Mouse (Mus musculus) heart, embryonic 14.5 days (tissue): ENCODE results near the gene Jmjd8. TPM values are rescaled to one million over a fixed set of nuclear protein-coding genes. Genes with fewer than 3 reads are reported as not detected.

Experiments
- ATAC-seq: fragments of 200-750 bp; cut with Nextera tagmentation; 2 replicates; pipeline ENCODE4 v1.8.0; 2017; ENCODE audit warnings: low read depth, moderate TSS enrichment; ENCODE audit not compliant: insufficient number of reproducible peaks, insufficient read depth, low FRiP score
- H3K27ac ChIP-seq, 2 experiments: fragments of 200-500 bp in 1 of 2; fragments of 300-500 bp in 1 of 2; sonication (generic) in 1 of 2; replicated peaks in 1 of 2; 2 replicates each; pipeline ENCODE4 v1.5.1; 2012 to 2014; ENCODE audit warnings: low read depth in 2 of 2, low read length in 2 of 2, control low read depth in 1 of 2, mild to moderate bottlenecking in 1 of 2, mixed read lengths in 1 of 2; ENCODE audit not compliant: control insufficient read depth in 1 of 2, insufficient read depth in 1 of 2
- H3K27me3 ChIP-seq: fragments of 300-500 bp; sonication (generic); 2 replicates; pipeline ENCODE4 v1.6.1; 2014; ENCODE audit warnings: mild to moderate bottlenecking, low read length, control low read depth; ENCODE audit not compliant: control insufficient read depth, insufficient read depth
- H3K36me3 ChIP-seq: fragments of 300-500 bp; sonication (generic); 2 replicates; pipeline ENCODE4 v1.6.1; 2014; ENCODE audit warnings: mild to moderate bottlenecking, control low read depth, low read length, mixed read lengths; ENCODE audit not compliant: control insufficient read depth, insufficient read depth
- H3K4me1 ChIP-seq, 2 experiments: fragments of 200-500 bp in 1 of 2; fragments of 300-500 bp in 1 of 2; sonication (generic) in 1 of 2; 2 replicates each; pipeline ENCODE4 v1.6.1; 2012 to 2014; ENCODE audit warnings: low read length in 2 of 2, control low read depth in 1 of 2, mixed read lengths in 1 of 2; ENCODE audit not compliant: control insufficient read depth in 2 of 2, insufficient read depth in 2 of 2
- H3K4me2 ChIP-seq: fragments of 300-500 bp; sonication (generic); 2 replicates; pipeline ENCODE4 v1.6.1; 2014; ENCODE audit warnings: mild to moderate bottlenecking, low read length
- H3K4me3 ChIP-seq, 2 experiments: fragments of 200-500 bp in 1 of 2; fragments of 300-500 bp in 1 of 2; sonication (generic) in 1 of 2; 2 replicates each; pipeline ENCODE4 v1.5.1; 2012 to 2014; ENCODE audit warnings: low read length in 2 of 2, mild to moderate bottlenecking in 2 of 2, control low read depth in 1 of 2, low read depth in 1 of 2, moderate library complexity in 1 of 2; ENCODE audit not compliant: control insufficient read depth in 1 of 2, insufficient read depth in 1 of 2
- H3K9ac ChIP-seq: fragments of 300-500 bp; sonication (generic); 2 replicates; pipeline ENCODE4 v1.6.1; 2014; ENCODE audit warnings: mild to moderate bottlenecking, low read length
- H3K9me3 ChIP-seq: fragments of 300-500 bp; sonication (generic); 2 replicates; pipeline ENCODE4 v1.6.1; 2016; ENCODE audit warnings: low read length, control low read depth; ENCODE audit not compliant: control insufficient read depth
- WGBS: fragments of 180-500 bp; shearing (Covaris S2); extraction: QIAGEN DNeasy Blood & Tissue Kit; methylation state at CpG from one replicate; pipeline ENCODE4 v1.1.7; 2014; 5-methylcytosine and 5-hydroxymethylcytosine counted together
- polyA plus RNA-seq: library from polyadenylated mRNA; unstranded; fragments of >200 nt; fragmentation: Nextera tagmentation; extraction: Ambion mirVana; gene quantifications from 2 replicates; pipeline ENCODE4 v1.2.1, GENCODE M21; 2014

The Jmjd8 gene
- polyA plus RNA-seq, 1 experiment from 2014 or later = 30.0 TPM

DNA sequence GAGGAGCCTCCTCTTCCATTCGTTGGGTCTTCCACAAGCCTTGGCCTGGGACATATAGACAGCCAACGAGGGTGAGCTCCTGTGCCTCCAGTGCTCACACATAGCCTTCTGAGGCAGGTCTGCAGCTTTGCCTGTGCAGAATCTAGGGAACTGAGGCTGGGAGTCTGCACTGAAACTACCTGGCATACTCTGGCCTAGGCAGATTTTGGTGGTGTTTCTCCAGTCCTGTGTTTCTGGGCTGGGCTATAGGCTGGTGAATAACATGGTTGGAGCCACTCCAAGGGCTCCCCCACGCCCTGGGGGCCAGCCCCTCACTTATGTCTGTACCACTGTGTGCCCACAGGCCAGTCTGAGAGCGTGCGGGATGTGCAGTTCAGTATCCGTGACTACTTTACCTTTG is 3.4 kb upstream of the Jmjd8 start:
- H3K9me3 ChIP-seq = no peaks in the 10 kb centered on the region
- peaks cover 23% of the 10 kb centered on the region for H3K27me3 ChIP-seq
- H3K4me2 ChIP-seq = no peak overlapping the region
- no peak overlapping the region for H3K27ac ChIP-seq
- peaks cover 33% of the 10 kb centered on the region for H3K36me3 ChIP-seq
- WGBS = 84% methylated on average over 6 of the region's 6 CpGs
- H3K4me3 ChIP-seq = no peak overlapping the region
- H3K4me1 ChIP-seq = peaks cover 19 to 26% of the 10 kb centered on the region in 2 experiments
- no peak overlapping the region for H3K9ac ChIP-seq
- ATAC-seq = no peak

DNA sequence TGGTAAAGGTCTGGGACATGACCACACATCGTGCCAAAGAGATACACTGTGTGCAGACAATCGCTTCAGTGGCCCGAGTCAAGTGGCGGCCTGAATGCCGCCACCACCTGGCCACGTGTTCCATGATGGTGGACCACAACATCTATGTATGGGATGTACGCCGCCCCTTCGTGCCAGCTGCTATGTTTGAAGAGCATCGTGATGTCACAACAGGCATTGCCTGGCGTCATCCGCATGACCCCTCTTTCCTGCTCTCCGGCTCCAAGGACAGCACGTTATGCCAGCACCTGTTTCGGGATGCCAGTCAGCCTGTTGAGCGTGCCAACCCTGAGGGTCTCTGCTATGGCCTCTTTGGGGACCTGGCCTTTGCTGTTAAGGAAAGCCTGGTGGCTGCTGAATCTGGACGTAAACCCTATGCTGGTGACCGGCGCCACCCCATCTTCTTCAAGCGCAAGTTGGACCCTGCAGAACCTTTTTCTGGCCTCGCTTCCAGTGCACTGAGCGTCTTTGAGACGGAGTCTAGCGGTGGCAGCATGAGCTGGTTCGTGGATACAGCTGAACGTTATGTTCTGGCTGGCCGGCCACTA is 2.6 kb upstream of the Jmjd8 start:
- Histone ChIP-seq H3K4me2 (no peak overlapping the region), H3K27ac (no peak overlapping the region), H3K9me3 (no peaks in the 10 kb centered on the region), H3K4me3 (no peak overlapping the region), H3K9ac (no peak overlapping the region), H3K27me3 (peaks cover 15% of the 10 kb centered on the region), H3K36me3 (peaks cover 40% of the 10 kb centered on the region), H3K4me1 (peaks cover 19 to 30% of the 10 kb centered on the region in 2 experiments)
- WGBS = 92% methylated on average over 27 of the region's 27 CpGs
- ATAC-seq = no peak

DNA sequence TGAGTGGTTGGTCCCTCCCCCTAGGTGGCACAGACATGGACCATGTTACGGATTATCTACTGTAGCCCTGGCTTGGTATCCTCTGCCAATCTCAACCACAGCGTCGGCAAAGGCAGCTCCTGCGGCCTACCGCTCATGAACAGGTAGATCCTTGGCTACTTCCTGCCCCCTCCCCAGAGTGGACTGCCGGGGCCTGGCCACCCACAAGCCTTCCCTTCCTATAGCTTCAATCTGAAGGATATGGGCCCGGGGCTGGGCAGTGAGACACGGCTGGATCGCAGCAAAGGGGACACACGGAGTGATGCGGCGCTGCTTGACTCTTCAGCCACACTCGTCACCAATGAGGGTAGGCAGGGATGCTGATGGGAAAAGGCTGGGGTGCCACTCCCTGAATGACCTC is 1.7 kb upstream of the Jmjd8 start:
- H3K4me3 ChIP-seq = no peak overlapping the region
- H3K27me3 ChIP-seq = peaks cover 7% of the 10 kb centered on the region
- H3K4me1 ChIP-seq = peaks cover 26 to 40% of the 10 kb centered on the region in 2 experiments
- no peaks in the 10 kb centered on the region for H3K9me3 ChIP-seq
- H3K27ac ChIP-seq = no peak overlapping the region
- peaks cover 48% of the 10 kb centered on the region for H3K36me3 ChIP-seq
- H3K4me2 ChIP-seq = no peak overlapping the region
- no peak for ATAC-seq
- H3K9ac ChIP-seq = no peak overlapping the region
- 89% methylated on average over 13 of the region's 13 CpGs for WGBS

DNA sequence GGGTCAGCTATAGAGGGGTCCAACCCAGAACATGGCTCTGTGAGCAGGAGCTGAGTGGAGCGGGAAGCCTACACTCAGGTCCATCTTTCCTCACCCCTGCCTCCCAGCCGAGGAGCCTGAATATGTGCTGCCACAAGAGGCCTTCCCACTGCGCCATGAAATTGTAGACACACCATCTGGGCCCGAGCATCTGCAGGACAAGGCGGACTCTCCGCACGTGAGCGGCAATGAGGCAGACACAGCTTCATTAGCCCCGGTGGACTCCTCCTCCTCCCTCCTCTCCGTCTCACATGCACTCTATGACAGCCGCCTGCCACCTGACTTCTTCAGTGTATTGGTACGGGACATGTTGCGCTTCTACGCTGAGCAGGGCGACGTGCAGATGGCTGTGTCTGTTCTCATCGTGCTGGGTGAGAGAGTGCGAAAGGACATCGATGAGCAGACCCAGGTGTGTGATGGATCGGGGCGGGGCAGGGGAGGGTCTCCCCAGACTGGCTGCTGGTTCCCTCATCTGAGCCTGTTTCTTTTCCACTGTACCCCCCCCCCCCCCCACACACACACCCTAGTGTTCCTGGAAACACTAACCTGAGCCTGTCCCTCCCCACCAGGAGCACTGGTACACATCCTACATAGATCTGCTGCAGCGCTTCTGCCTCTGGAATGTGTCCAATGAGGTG is 983 bp upstream of the Jmjd8 start:
- Histone ChIP-seq H3K36me3 (peaks cover 48% of the 10 kb centered on the region), H3K4me1 (peaks cover 26 to 41% of the 10 kb centered on the region in 2 experiments), H3K4me3 (no peak overlapping the region), H3K4me2 (no peak overlapping the region), H3K27me3 (peaks cover under 1% of the 10 kb centered on the region; the same call in 1 of the 2 replicates), H3K27ac (no peak overlapping the region), H3K9ac (no peak overlapping the region), H3K9me3 (no peaks in the 10 kb centered on the region)
- ATAC-seq = no peak
- 91% methylated on average over 22 of the region's 22 CpGs for WGBS

DNA sequence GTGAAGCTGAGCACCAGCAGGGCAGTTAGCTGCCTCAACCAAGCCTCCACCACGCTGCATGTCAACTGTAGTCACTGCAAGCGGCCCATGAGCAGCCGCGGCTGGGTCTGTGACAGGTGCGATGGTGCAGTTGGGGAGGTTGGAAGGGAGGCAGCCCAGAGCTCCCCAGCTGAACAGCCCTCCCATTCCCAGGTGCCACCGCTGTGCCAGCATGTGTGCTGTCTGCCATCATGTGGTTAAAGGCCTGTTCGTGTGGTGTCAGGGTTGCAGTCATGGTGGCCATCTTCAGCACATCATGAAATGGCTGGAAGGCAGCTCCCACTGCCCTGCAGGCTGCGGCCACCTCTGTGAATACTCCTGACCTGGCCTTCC is 458 bp upstream of the Jmjd8 start:
- Histone ChIP-seq H3K4me2 (peak overlapping the region; percentile 70), H3K9me3 (no peaks in the 10 kb centered on the region), H3K27ac (peak overlapping the region; percentile 75 to 85; a peak in 3 of 4 replicates), H3K36me3 (peaks cover 48% of the 10 kb centered on the region), H3K9ac (peak overlapping the region; percentile 77), H3K27me3 (no peaks in the 10 kb centered on the region), H3K4me3 (peak overlapping the region; percentile 54 to 72), H3K4me1 (peaks cover 26 to 41% of the 10 kb centered on the region in 2 experiments)
- WGBS = 85% methylated on average over 8 of the region's 8 CpGs
- no peak for ATAC-seq

DNA sequence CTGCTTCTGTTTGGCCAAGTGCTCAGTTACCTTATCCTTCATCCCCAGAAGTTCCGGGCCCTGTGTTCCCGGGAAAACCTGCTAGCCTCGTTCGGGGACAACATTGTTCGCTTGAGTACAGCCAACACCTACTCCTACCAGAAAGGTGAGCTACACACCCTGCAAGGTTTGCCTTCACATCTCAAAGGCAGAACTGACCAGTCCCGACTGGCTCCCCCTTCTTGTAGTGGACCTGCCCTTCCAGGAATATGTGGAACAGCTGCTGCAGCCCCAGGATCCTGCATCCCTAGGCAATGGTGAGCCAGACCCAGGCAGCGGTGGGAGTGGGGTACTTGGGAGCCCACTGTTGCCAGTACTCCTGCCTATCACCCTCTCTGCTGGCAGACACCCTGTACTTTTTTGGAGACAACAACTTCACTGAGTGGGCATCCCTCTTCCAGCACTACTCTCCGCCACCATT is 921 bp downstream of the Jmjd8 start:
- Histone ChIP-seq H3K9me3 (no peaks in the 10 kb centered on the region), H3K36me3 (peaks cover 49% of the 10 kb centered on the region), H3K27me3 (no peaks in the 10 kb centered on the region), H3K9ac (peak overlapping the region; percentile 77), H3K4me3 (peak overlapping the region; percentile 54 to 72), H3K4me2 (peak overlapping the region; percentile 70), H3K4me1 (peaks cover 18 to 38% of the 10 kb centered on the region in 2 experiments), H3K27ac (peak overlapping the region; percentile 75 to 85; a peak in 3 of 4 replicates)
- no peak for ATAC-seq
- WGBS = 35% methylated on average over 8 of the region's 8 CpGs

DNA sequence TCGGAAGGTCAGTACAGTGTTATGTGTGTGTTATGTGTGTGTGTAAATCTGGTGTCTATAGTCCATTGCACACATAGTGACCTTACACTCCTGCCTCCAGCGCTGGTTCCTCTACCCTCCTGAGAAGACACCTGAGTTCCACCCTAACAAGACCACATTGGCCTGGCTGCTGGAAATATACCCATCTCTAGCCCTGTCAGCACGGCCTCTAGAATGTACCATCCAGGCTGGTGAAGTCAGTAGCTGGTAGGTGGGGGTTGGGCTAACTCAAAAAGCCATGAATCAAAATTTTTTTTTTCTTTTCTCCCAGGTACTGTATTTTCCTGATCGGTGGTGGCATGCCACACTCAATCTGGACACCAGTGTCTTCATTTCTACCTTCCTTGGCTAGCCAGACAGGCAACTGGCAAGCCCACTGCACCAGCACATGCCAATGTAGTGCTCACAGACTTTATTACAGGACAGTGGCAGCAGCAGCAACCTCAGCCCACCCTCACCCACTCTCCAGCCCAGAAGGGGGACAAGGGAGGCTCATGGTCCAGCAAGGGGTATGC is 1.6 kb downstream of the Jmjd8 start:
- Histone ChIP-seq H3K27ac (no peak overlapping the region), H3K4me2 (peak overlapping the region; percentile 70; the same call in 1 of the 2 replicates), H3K4me3 (no peak overlapping the region), H3K9ac (no peak overlapping the region; the same call in 1 of the 2 replicates), H3K9me3 (no peaks in the 10 kb centered on the region), H3K36me3 (peaks cover 56% of the 10 kb centered on the region), H3K4me1 (peaks cover 22 to 43% of the 10 kb centered on the region in 2 experiments), H3K27me3 (no peaks in the 10 kb centered on the region)
- ATAC-seq = no peak
- WGBS = 78% methylated on average over 4 of the region's 4 CpGs
